In the genomic region with DNA sequence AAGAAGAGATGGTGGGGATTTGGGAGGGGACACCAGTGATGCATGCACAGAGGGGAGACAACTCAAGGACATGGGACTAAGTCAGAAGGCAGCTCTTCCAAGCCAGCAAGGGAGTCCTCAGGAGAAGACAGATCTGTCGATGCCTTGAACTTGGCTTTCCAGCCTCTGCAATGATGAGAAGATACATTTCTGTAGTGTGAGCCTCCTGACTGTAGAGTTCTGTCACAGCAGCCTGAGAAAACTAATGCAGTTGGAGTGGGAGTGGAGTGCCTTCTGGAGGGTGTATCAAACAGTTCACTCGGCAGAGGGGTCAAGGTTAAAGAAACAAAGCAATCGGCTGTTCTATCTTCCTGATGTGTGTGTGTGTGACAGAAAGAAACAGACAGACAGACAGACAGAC, we compare ENCODE assay signal across 17 mouse cellular contexts.
DNase-seq lines count a peak whose midpoint lies in the region; ATAC-seq and TF ChIP-seq lines count a peak whose summit lies in the region.
"Had no signal": no experiment of that assay in that cellular context is flagged by ENCODE, and none has a peak within 500 bp of the region (broad histone marks: within the 10 kb centered on the region; RNA-seq: fewer than 3 reads in every experiment).

No protein-coding gene starts in this region.

- H3K4me1 ChIP-seq in heart, embryonic 13.5 days, result peaks cover 36% of the 10 kb centered on the region
- H3K4me1 ChIP-seq in heart, embryonic 11.5 days (ENCODE audit: control insufficient read depth, insufficient read depth, low read length), result peaks cover 10% of the 10 kb centered on the region; the same call in 1 of the 2 replicates
- H3K4me1 ChIP-seq in kidney, embryonic 16.5 days (ENCODE audit: insufficient read depth, low read length), result peaks cover 17% of the 10 kb centered on the region
- H3K4me1 ChIP-seq in E14TG2a.4 (replicated peaks; ENCODE audit: low read depth, low read length), result peaks cover 43% of the 10 kb centered on the region
- H3K4me1 ChIP-seq: embryonic facial prominence, embryonic 15.5 days; stomach, embryonic 15.5 days had no signal

- no peaks in the 10 kb centered on the region for H3K27me3 ChIP-seq in heart, embryonic 13.5 days (replicated peaks)
- H3K27me3 ChIP-seq in heart, embryonic 11.5 days (ENCODE audit: control insufficient read depth, insufficient read depth, low read length), result no peaks in the 10 kb centered on the region
- no peaks in the 10 kb centered on the region for H3K27me3 ChIP-seq in kidney, embryonic 16.5 days (ENCODE audit: insufficient read depth, low read length)
- no peaks in the 10 kb centered on the region for H3K27me3 ChIP-seq in E14TG2a.4 (ENCODE audit: insufficient read depth, low read length)
- H3K27me3 ChIP-seq: embryonic facial prominence, embryonic 15.5 days; forebrain, embryonic 12.5 days; lung, embryonic 15.5 days; stomach, embryonic 15.5 days had no signal

- WGBS in heart, embryonic 13.5 days, result 34% methylated on average over 3 of the region's 3 CpGs
- WGBS in heart, embryonic 11.5 days (ENCODE audit: insufficient replicate concordance), result 33% methylated on average over 3 of the region's 3 CpGs
- 20% methylated on average over 3 of the region's 3 CpGs for WGBS in kidney, embryonic 16.5 days

- no peak for ATAC-seq in heart, embryonic 13.5 days (ENCODE audit: extremely low read depth, insufficient number of reproducible peaks, low FRiP score, low TSS enrichment)
- ATAC-seq in heart, embryonic 11.5 days (replicated peaks; ENCODE audit: insufficient number of reproducible peaks, low FRiP score, low TSS enrichment), result no peak
- ATAC-seq in kidney, embryonic 16.5 days (ENCODE audit: low FRiP score, low TSS enrichment), result peak; percentile 64

- H3K9me3 ChIP-seq in heart, embryonic 13.5 days, result no peaks in the 10 kb centered on the region
- no peaks in the 10 kb centered on the region for H3K9me3 ChIP-seq in heart, embryonic 11.5 days (replicated peaks; ENCODE audit: control insufficient read depth, low read length)
- H3K9me3 ChIP-seq in kidney, embryonic 16.5 days (ENCODE audit: low read length), result no peaks in the 10 kb centered on the region
- no peaks in the 10 kb centered on the region for H3K9me3 ChIP-seq in E14TG2a.4 (ENCODE audit: low read length)
- H3K9me3 ChIP-seq: embryonic facial prominence, embryonic 15.5 days; forebrain, embryonic 12.5 days; lung, embryonic 15.5 days; stomach, embryonic 15.5 days had no signal

- no peak overlapping the region for H3K9ac ChIP-seq in heart, embryonic 13.5 days
- no peak overlapping the region for H3K9ac ChIP-seq in heart, embryonic 11.5 days (ENCODE audit: low read depth, low read length)
- no peak overlapping the region for H3K9ac ChIP-seq in kidney, embryonic 16.5 days (replicated peaks; ENCODE audit: low read length)
- H3K9ac ChIP-seq: embryonic facial prominence, embryonic 15.5 days; forebrain, embryonic 12.5 days; lung, embryonic 15.5 days; stomach, embryonic 15.5 days had no signal

- H3K4me2 ChIP-seq in heart, embryonic 13.5 days, result no peak overlapping the region
- no peak overlapping the region for H3K4me2 ChIP-seq in heart, embryonic 11.5 days
- H3K4me2 ChIP-seq in kidney, embryonic 16.5 days (replicated peaks; ENCODE audit: low read depth, low read length), result no peak overlapping the region
- H3K4me2 ChIP-seq: embryonic facial prominence, embryonic 15.5 days; forebrain, embryonic 12.5 days; liver, embryonic 11.5 days; lung, embryonic 15.5 days; stomach, embryonic 15.5 days had no signal

- TF ChIP-seq CTCF in E14TG2a.4 (conservative IDR thresholded peaks at IDR 0.05; ENCODE audit: low read length), result no peak

- no peak for DNase-seq in kidney, adult 18-20 months
- DNase-seq in R1 (ENCODE audit: low read depth, low spot score), result peak; percentile 38
- no peak for DNase-seq in cerebellum, adult 8-10 months
- DNase-seq: adrenal gland, postnatal 36 days; kidney, postnatal 25 days; spleen, adult 18-20 months; thymus, postnatal 14 days had no signal

- H3K4me3 ChIP-seq in heart, embryonic 13.5 days, result no peak overlapping the region
- no peak overlapping the region for H3K4me3 ChIP-seq in heart, embryonic 11.5 days (ENCODE audit: low read depth, low read length)
- no peak overlapping the region for H3K4me3 ChIP-seq in kidney, embryonic 16.5 days (ENCODE audit: low read length)
- H3K4me3 ChIP-seq in E14TG2a.4 (replicated peaks; ENCODE audit: low read length), result 0 out of 2 replicates have a peak overlapping the region, but pooled peaks have one; percentile 7
- H3K4me3 ChIP-seq: embryonic facial prominence, embryonic 15.5 days; forebrain, embryonic 12.5 days; lung, embryonic 15.5 days; myocyte; stomach, embryonic 15.5 days had no signal

- peak overlapping the region; percentile 36; the same call in 1 of the 2 replicates for H3K27ac ChIP-seq in heart, embryonic 13.5 days (replicated peaks)
- no peak overlapping the region for H3K27ac ChIP-seq in heart, embryonic 11.5 days (ENCODE audit: low read depth, low read length)
- H3K27ac ChIP-seq in kidney, embryonic 16.5 days (ENCODE audit: low read length), result no peak overlapping the region; the same call in 1 of the 2 replicates
- H3K27ac ChIP-seq: embryonic facial prominence, embryonic 15.5 days; forebrain, embryonic 12.5 days; lung, embryonic 15.5 days; stomach, embryonic 15.5 days had no signal

- H3K36me3 ChIP-seq in heart, embryonic 13.5 days, result no peaks in the 10 kb centered on the region
- no peaks in the 10 kb centered on the region for H3K36me3 ChIP-seq in heart, embryonic 11.5 days (ENCODE audit: control insufficient read depth, insufficient read depth, low read length)
- no peaks in the 10 kb centered on the region for H3K36me3 ChIP-seq in kidney, embryonic 16.5 days (ENCODE audit: insufficient read depth, low read length)
- H3K36me3 ChIP-seq in E14TG2a.4 (ENCODE audit: insufficient read depth, low read length), result no peaks in the 10 kb centered on the region
- H3K36me3 ChIP-seq: embryonic facial prominence, embryonic 15.5 days; forebrain, embryonic 12.5 days; lung, embryonic 15.5 days; stomach, embryonic 15.5 days had no signal
